Mouse (Mus musculus): ENCODE data around the gene Cdh4. TPM values are rescaled to one million over a fixed set of nuclear protein-coding genes. Genes with fewer than 3 reads are reported as not detected.

The Cdh4 gene
- total RNA-seq, 2 experiments from 2014 or later, result 16.3 to 23.3 TPM

GRCm38 (mm10) chr2:179591661-179592060 lies 149.4 kb downstream of the Cdh4 start:
- DNase-seq (ENCODE audit: low spot score in 2 of 2), result no peak

GRCm38 (mm10) chr2:179595013-179595412 lies 152.8 kb downstream of the Cdh4 start:
- DNase-seq (ENCODE audit: low spot score in 2 of 2), result no peak

- DNase-seq (ENCODE audit: low spot score in 2 of 2), result no peak
Measured at GRCm38 (mm10) chr2:179598886-179599285, 156.7 kb downstream of the Cdh4 start.

- DNase-seq (ENCODE audit: low spot score in 2 of 2), result no peak
Measured at GRCm38 (mm10) chr2:179599886-179600285, 157.7 kb downstream of the Cdh4 start.

- no peak for DNase-seq (ENCODE audit: low spot score in 2 of 2)
Measured at GRCm38 (mm10) chr2:179600347-179600746, 158.1 kb downstream of the Cdh4 start.

GRCm38 (mm10) chr2:179601167-179601566 lies 158.9 kb downstream of the Cdh4 start:
- no peak for DNase-seq (ENCODE audit: low spot score in 2 of 2)

GRCm38 (mm10) chr2:179604746-179605145 lies 162.5 kb downstream of the Cdh4 start:
- no peak for DNase-seq (ENCODE audit: low spot score in 2 of 2)

GRCm38 (mm10) chr2:179605255-179605654 lies 163.0 kb downstream of the Cdh4 start:
- DNase-seq (ENCODE audit: low spot score in 2 of 2), result peak; percentile 39 to 51

- DNase-seq (ENCODE audit: low spot score in 2 of 2), result no peak
Measured at GRCm38 (mm10) chr2:179606341-179606740, 164.1 kb downstream of the Cdh4 start.

- DNase-seq (ENCODE audit: low spot score in 2 of 2), result no peak
Measured at GRCm38 (mm10) chr2:179615906-179616305, 173.7 kb downstream of the Cdh4 start.

- no peak for DNase-seq (ENCODE audit: low spot score in 2 of 2)
Measured at GRCm38 (mm10) chr2:179623643-179624473, 181.6 kb downstream of the Cdh4 start.

GRCm38 (mm10) chr2:179627563-179627962 lies 185.3 kb downstream of the Cdh4 start:
- no peak for DNase-seq (ENCODE audit: low spot score in 2 of 2)

GRCm38 (mm10) chr2:179630720-179631119 lies 188.5 kb downstream of the Cdh4 start:
- no peak for DNase-seq (ENCODE audit: low spot score in 2 of 2)

- DNase-seq (ENCODE audit: low spot score in 2 of 2), result no peak
Measured at GRCm38 (mm10) chr2:179640576-179641301, 198.5 kb downstream of the Cdh4 start.

GRCm38 (mm10) chr2:179648573-179649263 lies 206.5 kb downstream of the Cdh4 start:
- no peak for DNase-seq (ENCODE audit: low spot score in 2 of 2)

GRCm38 (mm10) chr2:179649370-179649769 lies 207.1 kb downstream of the Cdh4 start:
- no peak for DNase-seq (ENCODE audit: low spot score in 2 of 2)

- DNase-seq (ENCODE audit: low spot score in 2 of 2), result no peak
Measured at GRCm38 (mm10) chr2:179650168-179650567, 207.9 kb downstream of the Cdh4 start.

- no peak for DNase-seq (ENCODE audit: low spot score in 2 of 2)
Measured at GRCm38 (mm10) chr2:179655506-179655905, 213.3 kb downstream of the Cdh4 start.

- no peak for DNase-seq (ENCODE audit: low spot score in 2 of 2)
Measured at GRCm38 (mm10) chr2:179659254-179659653, 217.0 kb downstream of the Cdh4 start.

GRCm38 (mm10) chr2:179661998-179662714 lies 219.9 kb downstream of the Cdh4 start:
- no peak for DNase-seq (ENCODE audit: low spot score in 2 of 2)

- no peak for DNase-seq (ENCODE audit: low spot score in 2 of 2)
Measured at GRCm38 (mm10) chr2:179662739-179663138, 220.5 kb downstream of the Cdh4 start.

Data from layer of hippocampus, postnatal 10 days (tissue).